Mouse (Mus musculus) spleen, adult 2 months (tissue): ENCODE measurements at regions not wholly inside any gene's neighbourhood (a gene's known extent, or its start where the extent isn't known, plus 50 kb on each side); places are given as distances from the start of the nearest gene placed in this dataset.

Experiments used
- CTCF ChIP-seq: fragments of 200-500 bp; IDR thresholded peaks from 2 replicates; pipeline ENCODE4 v1.5.1; 2011; ENCODE audit warnings: mild to moderate bottlenecking, inconsistent platforms; ENCODE audit not compliant: insufficient read depth, insufficient read length, insufficient replicate concordance; ENCODE audit errors: extremely low read depth
- POLR2A ChIP-seq: fragments of 200-500 bp; IDR thresholded peaks from 2 replicates; pipeline ENCODE4 v1.6.1; 2011; ENCODE audit warnings: low read depth, low read length, inconsistent platforms

DNA sequence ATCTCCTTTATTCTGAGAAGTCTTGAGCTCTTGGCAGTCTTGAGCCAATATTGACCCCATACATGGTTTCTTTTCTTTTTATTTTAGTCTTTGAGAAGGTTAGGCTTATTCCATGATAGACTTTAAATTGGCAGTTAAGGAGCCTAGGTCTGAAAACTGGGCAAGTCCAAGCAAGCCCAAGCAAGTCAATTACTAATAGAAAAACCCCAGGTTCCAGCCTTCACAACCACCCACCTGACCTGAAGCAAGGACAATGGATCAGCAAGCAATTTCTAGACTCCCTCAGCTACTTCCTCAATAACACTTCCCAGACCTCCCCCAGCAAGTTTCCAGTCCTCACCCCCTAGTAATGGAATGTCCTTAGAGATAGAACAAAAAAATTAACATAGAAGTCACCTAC lies 279.9 kb downstream of the Arl4a start:
- TF ChIP-seq CTCF: no peak
- no peak for TF ChIP-seq POLR2A
